ENCODE assay signal across 22 mouse cellular contexts in the genomic region with DNA sequence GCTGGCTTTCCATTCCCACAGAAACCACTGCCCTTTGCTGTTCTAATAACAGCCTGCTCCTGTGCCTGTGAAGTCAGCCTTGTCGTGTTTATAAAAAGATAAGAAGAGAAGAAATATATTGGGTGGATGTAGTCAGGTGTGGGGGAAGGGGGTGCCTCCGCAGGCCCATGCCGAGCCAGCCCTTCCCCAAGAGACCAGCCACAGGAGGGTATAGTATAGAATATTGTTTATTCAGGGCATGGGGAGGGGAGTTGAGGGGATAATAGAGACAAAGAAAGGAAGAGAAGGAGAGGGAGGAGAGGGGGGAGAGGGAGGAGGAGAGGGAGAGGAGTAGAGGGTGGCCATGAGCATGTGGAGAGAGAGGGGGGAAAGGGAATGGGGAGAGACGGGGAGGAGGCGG. TPM values are rescaled to one million over a fixed set of nuclear protein-coding genes. Genes with fewer than 3 reads are reported as not detected.
DNase-seq lines count a peak whose midpoint lies in the region; ATAC-seq lines count a peak whose summit lies in the region.
"Had no signal": no experiment of that assay in that cellular context is flagged by ENCODE, and none has a peak within 500 bp of the region (broad histone marks: within the 10 kb centered on the region; RNA-seq: fewer than 3 reads in every experiment).

No protein-coding gene starts in this region.

- DNase-seq in forebrain, embryonic 10.5 days (ENCODE audit: extremely low spot score, low spot score) = no peak
- DNase-seq in heart, postnatal 36 days = no peak
- peak; percentile 11 for DNase-seq in midbrain, embryonic 14.5 days
- no peak for DNase-seq in midbrain, embryonic 11.5 days (ENCODE audit: low spot score, missing footprints)
- DNase-seq: adrenal gland, postnatal 10 days; B cell, adult 2 months; cerebellum, adult 11-12 months; cerebellum, adult 9-10 months; cerebellum, postnatal 25 days; forebrain, postnatal 0 days; gastrocnemius, postnatal 14 days had no signal

- no peaks in the 10 kb centered on the region for H3K27me3 ChIP-seq in forebrain, embryonic 15.5 days
- no peaks in the 10 kb centered on the region for H3K27me3 ChIP-seq in forebrain, embryonic 10.5 days (ENCODE audit: poor library complexity, severe bottlenecking)
- H3K27me3 ChIP-seq in heart, embryonic 16.5 days (ENCODE audit: control insufficient read depth, insufficient read depth, low read length) = no peaks in the 10 kb centered on the region
- H3K27me3 ChIP-seq in midbrain, embryonic 14.5 days (ENCODE audit: control insufficient read depth, insufficient read depth, low read length) = no peaks in the 10 kb centered on the region
- H3K27me3 ChIP-seq in midbrain, embryonic 11.5 days (ENCODE audit: control insufficient read depth, insufficient read depth, low read length) = no peaks in the 10 kb centered on the region
- no peaks in the 10 kb centered on the region for H3K27me3 ChIP-seq in stomach, embryonic 15.5 days (replicated peaks)
- H3K27me3 ChIP-seq: embryonic facial prominence, embryonic 12.5 days; forebrain, embryonic 12.5 days; hindbrain, embryonic 12.5 days had no signal

- H3K4me2 ChIP-seq in forebrain, embryonic 15.5 days (replicated peaks) = no peak overlapping the region
- no peak overlapping the region for H3K4me2 ChIP-seq in heart, embryonic 16.5 days (ENCODE audit: low read depth, low read length)
- H3K4me2 ChIP-seq in midbrain, embryonic 14.5 days (ENCODE audit: low read length) = no peak overlapping the region
- no peak overlapping the region for H3K4me2 ChIP-seq in midbrain, embryonic 11.5 days
- H3K4me2 ChIP-seq in stomach, embryonic 15.5 days = no peak overlapping the region
- H3K4me2 ChIP-seq: embryonic facial prominence, embryonic 12.5 days; forebrain, embryonic 12.5 days; hindbrain, embryonic 12.5 days had no signal

- no peak overlapping the region for H3K9ac ChIP-seq in forebrain, embryonic 15.5 days (replicated peaks)
- no peak overlapping the region for H3K9ac ChIP-seq in heart, embryonic 16.5 days (ENCODE audit: low read length)
- no peak overlapping the region for H3K9ac ChIP-seq in midbrain, embryonic 14.5 days (replicated peaks; ENCODE audit: low read length)
- no peak overlapping the region for H3K9ac ChIP-seq in midbrain, embryonic 11.5 days (ENCODE audit: low read length)
- H3K9ac ChIP-seq in stomach, embryonic 15.5 days = no peak overlapping the region
- H3K9ac ChIP-seq: embryonic facial prominence, embryonic 12.5 days; forebrain, embryonic 12.5 days; forebrain, postnatal 0 days; hindbrain, embryonic 12.5 days had no signal

- H3K4me3 ChIP-seq in forebrain, embryonic 15.5 days = no peak overlapping the region
- H3K4me3 ChIP-seq in forebrain, embryonic 10.5 days = no peak overlapping the region
- H3K4me3 ChIP-seq in heart, embryonic 16.5 days (ENCODE audit: low read length) = no peak overlapping the region
- no peak overlapping the region for H3K4me3 ChIP-seq in midbrain, embryonic 14.5 days (replicated peaks; ENCODE audit: low read depth, low read length)
- no peak overlapping the region for H3K4me3 ChIP-seq in midbrain, embryonic 11.5 days (ENCODE audit: low read depth, low read length)
- no peak overlapping the region for H3K4me3 ChIP-seq in stomach, embryonic 15.5 days (replicated peaks)
- H3K4me3 ChIP-seq: embryonic facial prominence, embryonic 12.5 days; forebrain, embryonic 12.5 days; hindbrain, embryonic 12.5 days had no signal

- H3K36me3 ChIP-seq in forebrain, embryonic 15.5 days = no peaks in the 10 kb centered on the region
- no peaks in the 10 kb centered on the region for H3K36me3 ChIP-seq in forebrain, embryonic 10.5 days (replicated peaks)
- no peaks in the 10 kb centered on the region for H3K36me3 ChIP-seq in heart, embryonic 16.5 days (ENCODE audit: control insufficient read depth, insufficient read depth)
- no peaks in the 10 kb centered on the region for H3K36me3 ChIP-seq in midbrain, embryonic 14.5 days (ENCODE audit: control insufficient read depth, insufficient read depth, low read length)
- no peaks in the 10 kb centered on the region for H3K36me3 ChIP-seq in midbrain, embryonic 11.5 days (ENCODE audit: control insufficient read depth, insufficient read depth, low read length)
- no peaks in the 10 kb centered on the region for H3K36me3 ChIP-seq in stomach, embryonic 15.5 days
- H3K36me3 ChIP-seq: embryonic facial prominence, embryonic 12.5 days; forebrain, embryonic 12.5 days; hindbrain, embryonic 12.5 days had no signal

- ATAC-seq in forebrain, embryonic 15.5 days (replicated peaks) = 0 out of 2 replicates have a peak, but pooled peaks have one; percentile 26
- no peak for ATAC-seq in heart, embryonic 16.5 days (replicated peaks; ENCODE audit: extremely low read depth, insufficient read depth, low FRiP score)
- ATAC-seq in midbrain, embryonic 14.5 days (ENCODE audit: low FRiP score, low TSS enrichment) = no peak
- ATAC-seq in midbrain, embryonic 11.5 days (ENCODE audit: low FRiP score) = no peak
- ATAC-seq in stomach, embryonic 15.5 days (ENCODE audit: insufficient read depth, low FRiP score, low read depth) = peak; percentile 50; the same call in 1 of the 2 replicates
- ATAC-seq: CD4-positive, CD25-positive, alpha-beta regulatory T cell, adult 4 months; forebrain, postnatal 0 days; hindbrain, embryonic 16.5 days; inflammation-experienced regulatory T-cells, adult 6 months had no signal

- peaks cover 9% of the 10 kb centered on the region; the same call in 1 of the 2 replicates for H3K4me1 ChIP-seq in forebrain, embryonic 15.5 days
- peaks cover 32% of the 10 kb centered on the region for H3K4me1 ChIP-seq in forebrain, embryonic 10.5 days
- peaks cover 14% of the 10 kb centered on the region for H3K4me1 ChIP-seq in heart, embryonic 16.5 days (ENCODE audit: control insufficient read depth, insufficient read depth, low read length)
- H3K4me1 ChIP-seq in midbrain, embryonic 14.5 days (ENCODE audit: control insufficient read depth, insufficient read depth, low read length) = 0 out of 2 replicates have a peak, but pooled peaks cover 5% of the 10 kb centered on the region
- H3K4me1 ChIP-seq in midbrain, embryonic 11.5 days (ENCODE audit: control insufficient read depth, insufficient read depth, low read length) = no peaks in the 10 kb centered on the region
- H3K4me1 ChIP-seq in stomach, embryonic 15.5 days = no peaks in the 10 kb centered on the region

- intact Hi-C loops in heart, postnatal 36 days (cut with DNase I) = no loop called here

- WGBS in forebrain, embryonic 15.5 days = 20% methylated on average over 3 of the region's 5 CpGs
- WGBS in forebrain, embryonic 10.5 days = 47% methylated on average over 3 of the region's 5 CpGs
- WGBS in heart, embryonic 16.5 days = 31% methylated on average over 3 of the region's 5 CpGs
- 30% methylated on average over 3 of the region's 5 CpGs for WGBS in midbrain, embryonic 14.5 days
- WGBS in midbrain, embryonic 11.5 days = 47% methylated on average over 3 of the region's 5 CpGs
- WGBS in stomach, embryonic 15.5 days = 22% methylated on average over 3 of the region's 5 CpGs

- H3K27ac ChIP-seq in forebrain, embryonic 15.5 days (replicated peaks) = no peak overlapping the region
- no peak overlapping the region for H3K27ac ChIP-seq in forebrain, embryonic 10.5 days
- 0 out of 2 replicates have a peak overlapping the region, but pooled peaks have one; percentile 27 for H3K27ac ChIP-seq in heart, embryonic 16.5 days (ENCODE audit: low read length)
- H3K27ac ChIP-seq in midbrain, embryonic 14.5 days (replicated peaks; ENCODE audit: low read depth, low read length) = no peak overlapping the region
- no peak overlapping the region for H3K27ac ChIP-seq in midbrain, embryonic 11.5 days (ENCODE audit: low read depth, low read length)
- no peak overlapping the region for H3K27ac ChIP-seq in stomach, embryonic 15.5 days
- H3K27ac ChIP-seq: embryonic facial prominence, embryonic 12.5 days; forebrain, embryonic 12.5 days; hindbrain, embryonic 12.5 days had no signal

- no peaks in the 10 kb centered on the region for H3K9me3 ChIP-seq in forebrain, embryonic 15.5 days
- H3K9me3 ChIP-seq in forebrain, embryonic 10.5 days = no peaks in the 10 kb centered on the region
- H3K9me3 ChIP-seq in heart, embryonic 16.5 days (replicated peaks; ENCODE audit: control insufficient read depth, low read length) = peaks cover 3% of the 10 kb centered on the region; the same call in 1 of the 2 replicates
- H3K9me3 ChIP-seq in midbrain, embryonic 14.5 days (ENCODE audit: control insufficient read depth, low read length) = no peaks in the 10 kb centered on the region
- no peaks in the 10 kb centered on the region for H3K9me3 ChIP-seq in midbrain, embryonic 11.5 days (ENCODE audit: control insufficient read depth, low read length)
- no peaks in the 10 kb centered on the region for H3K9me3 ChIP-seq in stomach, embryonic 15.5 days
- H3K9me3 ChIP-seq: embryonic facial prominence, embryonic 12.5 days; forebrain, embryonic 12.5 days; hindbrain, embryonic 12.5 days had no signal

RNA-seq across cellular contexts. Expression of a gene that starts 40.4 kb away (rescaled TPM):
- polyA plus RNA-seq in forebrain, embryonic 15.5 days (2015; fragmentation: Nextera tagmentation; extraction: Ambion mirVana) = 166 and 192 TPM in 2 replicates
- 82.4 and 86.6 TPM in 2 replicates for polyA plus RNA-seq in forebrain, embryonic 10.5 days (2016; fragmentation: Nextera tagmentation; extraction: Ambion mirVana)
- polyA plus RNA-seq in heart, embryonic 16.5 days (2015; fragmentation: Nextera tagmentation; extraction: Ambion mirVana) = 239 and 283 TPM in 2 replicates
- 100 to 1,000 TPM; 135 to 138 TPM for total RNA-seq in heart, postnatal 36 days (2021)
- polyA plus RNA-seq in midbrain, embryonic 14.5 days (2014; fragmentation: Nextera tagmentation; extraction: Ambion mirVana) = 93.5 and 112 TPM in 2 replicates
- 70.6 and 76.9 TPM in 2 replicates for polyA plus RNA-seq in midbrain, embryonic 11.5 days (2014; fragmentation: Nextera tagmentation; extraction: Ambion mirVana)
- 218 and 234 TPM in 2 replicates for polyA plus RNA-seq in stomach, embryonic 15.5 days (2015; fragmentation: Nextera tagmentation; extraction: Ambion mirVana)

RNA-seq across cellular contexts. Expression of a gene that starts 58.4 kb away (rescaled TPM):
- polyA plus RNA-seq in forebrain, embryonic 15.5 days (2015; fragmentation: Nextera tagmentation; extraction: Ambion mirVana) = 2.5 and 3.0 TPM in 2 replicates
- polyA plus RNA-seq in forebrain, embryonic 10.5 days (2016; fragmentation: Nextera tagmentation; extraction: Ambion mirVana) = 2.1 and 3.6 TPM in 2 replicates
- polyA plus RNA-seq in heart, embryonic 16.5 days (2015; fragmentation: Nextera tagmentation; extraction: Ambion mirVana) = 0.45 and 0.64 TPM in 2 replicates
- total RNA-seq in heart, postnatal 36 days (2021) = under 1 TPM in 1 of 2 experiments, not detected in 1; 0.33 TPM
- 1.3 and 1.7 TPM in 2 replicates for polyA plus RNA-seq in midbrain, embryonic 14.5 days (2014; fragmentation: Nextera tagmentation; extraction: Ambion mirVana)
- 2.1 and 2.7 TPM in 2 replicates for polyA plus RNA-seq in midbrain, embryonic 11.5 days (2014; fragmentation: Nextera tagmentation; extraction: Ambion mirVana)
- 2.3 and 2.7 TPM in 2 replicates for polyA plus RNA-seq in stomach, embryonic 15.5 days (2015; fragmentation: Nextera tagmentation; extraction: Ambion mirVana)
- total RNA-seq: granulocyte monocyte progenitor cell, adult 5-6 weeks; MEL had no signal
- polyA plus RNA-seq: CD4-positive, CD25-positive, alpha-beta regulatory T cell, adult 4 months; inflammation-experienced regulatory T-cells, adult 6 months had no signal

Comparison
In these comparisons a context has a peak if more than half of its experiments do, and no peak if none do; other contexts are left out.
1. ATAC-seq: peak in forebrain, embryonic 15.5 days (single experiment) and stomach, embryonic 15.5 days (single experiment); none in heart, embryonic 16.5 days (single experiment), midbrain, embryonic 14.5 days (single experiment) and midbrain, embryonic 11.5 days (single experiment).